Mouse (Mus musculus): Measurements from ENCODE around the gene Fam83d. TPM values are rescaled to one million over a fixed set of nuclear protein-coding genes. Genes with fewer than 3 reads are reported as not detected.

Fam83d gene
- polyA plus RNA-seq, 2 experiments: 35.0 to 38.5 TPM

DNA sequence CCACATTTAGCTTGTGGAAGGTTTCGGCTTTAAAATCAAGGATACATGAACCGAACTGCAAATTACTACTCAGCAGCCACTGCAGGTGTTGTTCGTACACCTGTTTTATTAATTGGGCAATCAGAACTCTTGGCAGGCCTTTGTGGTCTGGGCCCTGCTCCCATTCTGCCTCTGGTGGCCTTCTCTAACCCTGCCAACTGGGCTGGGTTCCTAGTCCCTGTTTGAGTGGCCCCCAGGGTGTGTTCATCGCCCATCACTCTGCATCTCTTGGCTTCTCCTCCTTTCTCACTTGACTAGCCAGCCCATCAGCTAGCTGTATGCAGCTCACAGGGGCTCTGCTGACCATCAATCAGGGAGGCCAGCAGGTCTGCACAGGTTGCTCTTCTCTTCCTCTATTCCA lies 8.8 kb downstream of the Fam83d start:
- Histone ChIP-seq H3K27ac (replicated peaks; ENCODE audit: low read depth, low read length) (no peak overlapping the region), H3K4me2 (replicated peaks; ENCODE audit: low read depth, low read length, severe bottlenecking) (no peak overlapping the region), H3K27me3 (ENCODE audit: control insufficient read depth, insufficient read depth, low read length) (no peaks in the 10 kb centered on the region), H3K4me1 (ENCODE audit: control insufficient read depth, insufficient read depth, low read length) (peaks cover 15% of the 10 kb centered on the region), H3K9ac (ENCODE audit: low read depth, low read length, severe bottlenecking) (no peak overlapping the region), H3K4me3 (replicated peaks; ENCODE audit: low read length) (no peak overlapping the region), H3K9me3 (ENCODE audit: control insufficient read depth, low read length) (no peaks in the 10 kb centered on the region), H3K36me3 (ENCODE audit: control insufficient read depth, insufficient read depth, low read length) (peaks cover 44% of the 10 kb centered on the region)
- DNase-seq (ENCODE audit: low spot score) (no peak), ATAC-seq (ENCODE audit: low FRiP score, low read depth) (no peak)
- WGBS: 51% methylated on average over 4 of the region's 4 CpGs
- TF ChIP-seq POLR2A (IDR thresholded peaks at IDR 0.05; ENCODE audit: borderline replicate concordance, extremely low read depth, insufficient read depth, insufficient read length): no peak

DNA sequence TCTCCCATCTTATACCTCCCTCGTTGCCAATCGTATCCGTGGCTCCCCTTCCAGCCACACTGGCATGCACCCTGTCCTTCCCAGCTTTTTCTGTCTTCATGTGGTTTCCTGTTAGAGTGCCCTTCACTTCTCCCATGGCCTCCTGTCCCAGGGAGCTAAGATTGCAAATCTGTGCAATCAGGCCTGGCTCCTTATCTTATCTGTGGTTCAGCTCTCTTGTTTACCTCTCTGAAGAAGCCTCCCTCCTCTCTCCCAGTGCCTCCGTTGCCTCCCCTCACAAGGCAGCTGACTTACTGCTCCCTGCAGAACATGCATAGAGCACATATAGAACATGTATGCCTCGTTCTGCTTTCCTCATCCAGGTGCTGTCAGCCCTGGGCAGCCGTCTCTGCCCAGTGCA lies 9.6 kb downstream of the Fam83d start:
- no peak overlapping the region for H3K27ac ChIP-seq (replicated peaks; ENCODE audit: low read depth, low read length)
- TF ChIP-seq POLR2A (IDR thresholded peaks at IDR 0.05; ENCODE audit: borderline replicate concordance, extremely low read depth, insufficient read depth, insufficient read length): no peak
- no peak overlapping the region for H3K9ac ChIP-seq (ENCODE audit: low read depth, low read length, severe bottlenecking)
- no peaks in the 10 kb centered on the region for H3K9me3 ChIP-seq (ENCODE audit: control insufficient read depth, low read length)
- DNase-seq (ENCODE audit: low spot score): no peak
- H3K27me3 ChIP-seq (ENCODE audit: control insufficient read depth, insufficient read depth, low read length): no peaks in the 10 kb centered on the region
- peaks cover 48% of the 10 kb centered on the region for H3K36me3 ChIP-seq (ENCODE audit: control insufficient read depth, insufficient read depth, low read length)
- no peak for ATAC-seq (ENCODE audit: low FRiP score, low read depth)
- 63% methylated on average over 6 of the region's 6 CpGs for WGBS
- H3K4me3 ChIP-seq (replicated peaks; ENCODE audit: low read length): no peak overlapping the region
- H3K4me1 ChIP-seq (ENCODE audit: control insufficient read depth, insufficient read depth, low read length): peaks cover 13% of the 10 kb centered on the region
- H3K4me2 ChIP-seq (replicated peaks; ENCODE audit: low read depth, low read length, severe bottlenecking): no peak overlapping the region

DNA sequence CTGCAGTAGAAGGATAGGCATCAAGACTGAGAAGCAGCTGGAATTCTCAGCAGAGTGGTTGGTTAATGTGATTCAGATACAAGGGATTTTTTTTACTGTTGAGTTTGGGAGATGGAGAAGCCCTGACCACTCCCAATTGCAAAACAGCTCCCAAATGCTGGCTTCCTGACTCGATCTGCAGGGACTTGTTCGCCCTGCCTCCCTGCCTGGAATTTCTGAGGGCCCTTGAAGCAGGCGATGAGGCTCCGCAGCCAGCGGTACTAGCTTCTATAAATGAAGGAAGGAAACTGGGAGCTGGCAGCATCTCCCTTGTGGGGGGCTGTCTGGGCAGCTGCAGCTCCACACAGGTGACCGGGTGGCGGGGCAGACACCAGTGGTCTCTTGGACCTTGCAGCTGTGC lies 10.5 kb downstream of the Fam83d start:
- Histone ChIP-seq H3K9ac (ENCODE audit: low read depth, low read length, severe bottlenecking) (no peak overlapping the region), H3K27ac (replicated peaks; ENCODE audit: low read depth, low read length) (no peak overlapping the region), H3K4me3 (replicated peaks; ENCODE audit: low read length) (no peak overlapping the region), H3K4me1 (ENCODE audit: control insufficient read depth, insufficient read depth, low read length) (peaks cover 13% of the 10 kb centered on the region), H3K9me3 (ENCODE audit: control insufficient read depth, low read length) (no peaks in the 10 kb centered on the region), H3K27me3 (ENCODE audit: control insufficient read depth, insufficient read depth, low read length) (no peaks in the 10 kb centered on the region), H3K36me3 (ENCODE audit: control insufficient read depth, insufficient read depth, low read length) (peaks cover 47% of the 10 kb centered on the region), H3K4me2 (replicated peaks; ENCODE audit: low read depth, low read length, severe bottlenecking) (no peak overlapping the region)
- TF ChIP-seq POLR2A (IDR thresholded peaks at IDR 0.05; ENCODE audit: borderline replicate concordance, extremely low read depth, insufficient read depth, insufficient read length): no peak
- DNase-seq (ENCODE audit: low spot score) (no peak), ATAC-seq (ENCODE audit: low FRiP score, low read depth) (no peak)
- WGBS: 53% methylated on average over 7 of the region's 7 CpGs

DNA sequence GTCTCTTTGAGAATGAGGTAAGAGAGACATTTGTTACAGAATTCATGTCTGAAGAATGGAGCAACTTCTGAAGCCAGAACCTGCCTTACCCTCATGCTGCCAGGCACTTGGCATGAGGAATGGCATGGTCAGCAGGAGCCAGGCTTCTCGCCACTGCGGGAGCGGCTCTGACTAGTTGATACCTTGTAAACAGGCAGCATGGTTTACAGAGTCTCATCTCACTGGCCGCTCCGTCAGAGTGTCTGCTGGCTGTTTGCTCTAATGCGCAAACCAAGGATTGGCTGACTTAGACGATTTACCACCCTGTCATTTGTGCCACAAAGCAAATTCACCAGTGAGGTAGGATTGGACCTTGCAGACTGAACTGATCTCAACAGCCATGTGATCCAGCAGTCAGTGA lies 13.2 kb downstream of the Fam83d start:
- no peak for ATAC-seq (ENCODE audit: low FRiP score, low read depth)
- TF ChIP-seq POLR2A (IDR thresholded peaks at IDR 0.05; ENCODE audit: borderline replicate concordance, extremely low read depth, insufficient read depth, insufficient read length): no peak
- Histone ChIP-seq H3K36me3 (ENCODE audit: control insufficient read depth, insufficient read depth, low read length) (peaks cover 71% of the 10 kb centered on the region), H3K4me3 (replicated peaks; ENCODE audit: low read length) (no peak overlapping the region), H3K4me1 (ENCODE audit: control insufficient read depth, insufficient read depth, low read length) (peaks cover 13% of the 10 kb centered on the region), H3K27ac (replicated peaks; ENCODE audit: low read depth, low read length) (no peak overlapping the region), H3K4me2 (replicated peaks; ENCODE audit: low read depth, low read length, severe bottlenecking) (no peak overlapping the region), H3K9me3 (ENCODE audit: control insufficient read depth, low read length) (no peaks in the 10 kb centered on the region), H3K9ac (ENCODE audit: low read depth, low read length, severe bottlenecking) (no peak overlapping the region), H3K27me3 (ENCODE audit: control insufficient read depth, insufficient read depth, low read length) (no peaks in the 10 kb centered on the region)
- DNase-seq (ENCODE audit: low spot score): no peak
- WGBS: 94% methylated on average over 7 of the region's 7 CpGs

DNA sequence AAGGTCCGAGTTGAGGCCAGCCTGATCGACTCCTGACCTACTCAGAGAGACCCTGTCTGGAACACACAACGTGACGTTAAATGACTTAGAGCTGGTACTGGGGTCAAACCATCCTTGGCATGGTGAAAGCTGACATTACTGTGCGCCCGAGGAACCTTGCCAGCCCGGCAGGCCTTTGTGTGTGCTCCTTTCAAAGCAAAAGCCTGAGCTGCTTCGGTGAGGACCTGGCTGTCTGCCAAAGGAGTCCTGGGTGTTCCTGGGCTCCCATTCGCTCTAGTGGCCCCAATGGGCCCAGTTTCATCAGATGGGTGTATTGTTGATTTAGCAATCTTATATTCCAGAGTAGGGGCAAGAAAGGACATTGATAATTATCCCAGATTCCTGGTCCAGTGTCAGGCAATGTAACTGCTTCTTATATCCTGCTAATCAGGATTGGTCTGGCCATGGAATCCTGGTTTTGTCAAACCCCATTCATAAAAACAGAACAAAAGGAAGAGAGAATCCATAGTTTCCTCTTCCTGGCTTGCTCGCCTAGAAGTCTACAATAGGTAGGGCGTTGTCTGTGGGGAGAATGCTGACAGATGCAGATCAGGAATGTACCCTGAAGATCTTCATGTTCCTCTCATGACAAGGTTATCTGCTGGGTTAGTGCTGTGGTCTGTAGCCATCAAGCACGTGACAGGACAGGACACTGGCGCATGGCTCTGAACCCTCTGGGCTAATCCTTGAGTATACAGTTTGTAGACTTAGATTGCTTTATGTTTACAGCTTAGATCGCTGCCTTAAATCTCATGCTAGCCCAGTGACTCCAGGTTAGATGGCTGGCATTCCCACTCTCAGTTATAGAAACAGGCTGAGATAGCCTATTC lies 19.3 kb downstream of the Fam83d start:
- no peak overlapping the region for H3K9ac ChIP-seq (ENCODE audit: low read depth, low read length, severe bottlenecking)
- H3K36me3 ChIP-seq (ENCODE audit: control insufficient read depth, insufficient read depth, low read length): peaks cover 40% of the 10 kb centered on the region
- H3K4me1 ChIP-seq (ENCODE audit: control insufficient read depth, insufficient read depth, low read length): no peaks in the 10 kb centered on the region
- ATAC-seq (ENCODE audit: low FRiP score, low read depth): no peak
- no peak overlapping the region for H3K4me2 ChIP-seq (replicated peaks; ENCODE audit: low read depth, low read length, severe bottlenecking)
- DNase-seq (ENCODE audit: low spot score): no peak
- no peak overlapping the region for H3K4me3 ChIP-seq (replicated peaks; ENCODE audit: low read length)
- H3K9me3 ChIP-seq (ENCODE audit: control insufficient read depth, low read length): no peaks in the 10 kb centered on the region
- no peaks in the 10 kb centered on the region for H3K27me3 ChIP-seq (ENCODE audit: control insufficient read depth, insufficient read depth, low read length)
- no peak overlapping the region for H3K27ac ChIP-seq (replicated peaks; ENCODE audit: low read depth, low read length)
- WGBS: 89% methylated on average over 14 of the region's 14 CpGs
- no peak for TF ChIP-seq POLR2A (IDR thresholded peaks at IDR 0.05; ENCODE audit: borderline replicate concordance, extremely low read depth, insufficient read depth, insufficient read length)
